Mouse (Mus musculus): ENCODE measurements around the gene Mobp. TPM values are rescaled to one million over a fixed set of nuclear protein-coding genes. Genes with fewer than 3 reads are reported as not detected.

The Mobp gene
- 4.1 and 18.4 TPM in 2 replicates for polyA plus RNA-seq (2015; fragmentation: Nextera tagmentation; extraction: Ambion mirVana)

DNA sequence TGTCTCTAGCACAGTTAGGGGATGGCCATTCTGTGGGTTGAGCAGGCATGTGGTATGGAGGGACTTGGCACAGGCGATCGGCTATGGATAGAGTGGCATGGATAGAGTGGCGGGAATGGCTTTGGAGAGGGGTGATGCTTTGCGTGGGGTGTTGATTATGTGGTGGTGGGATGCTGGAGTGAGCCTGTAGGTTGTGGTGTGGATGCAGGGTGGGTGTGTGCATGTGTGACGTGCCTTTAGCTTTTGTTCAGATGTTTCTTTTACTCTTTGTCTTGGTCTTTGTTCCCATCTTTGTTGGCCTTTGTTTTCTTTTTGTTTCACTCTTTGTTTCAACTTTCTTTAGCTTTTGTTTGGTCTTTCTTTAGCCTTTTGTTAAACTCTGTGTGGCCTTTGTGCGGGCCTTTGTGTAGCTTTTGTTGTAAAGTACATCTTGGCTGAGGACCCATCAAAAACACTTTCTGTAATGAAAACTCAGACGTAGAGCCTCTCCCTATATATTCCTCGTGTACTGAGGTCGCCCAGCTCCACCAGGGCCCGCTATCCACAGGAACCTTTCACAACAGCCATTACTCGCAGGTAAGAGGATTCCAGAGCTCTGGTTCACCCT, at the start of gene Mobp:
TSS of gene Mobp (plus strand) at position 486 of the 607 bp plus-strand sequence.

GRCm38 (mm10) chr9:120110211-120111018, 39.1 kb upstream of the Mobp start, which contains the start of gene Slc25a38:
Slc25a38 (plus strand) TSS chr9:120110374.

GRCm38 (mm10) chr9:120127538-120128251, 21.8 kb upstream of the Mobp start, which contains the start of gene Rpsa:
Rpsa (plus strand) TSS chr9:120127689.

Other genes starting within 250 kb of the Mobp start
- gene Gorasp1, start 212.1 kb upstream of the Mobp start, polyA plus RNA-seq (2015; fragmentation: Nextera tagmentation; extraction: Ambion mirVana): 18.9 and 20.3 TPM in 2 replicates
- gene Ttc21a, start 212.1 kb upstream of the Mobp start, polyA plus RNA-seq (2015; fragmentation: Nextera tagmentation; extraction: Ambion mirVana): 0.92 and 1.1 TPM in 2 replicates
- 1.5 and 2.4 TPM in 2 replicates for gene Csrnp1, start 165.0 kb upstream of the Mobp start, polyA plus RNA-seq (2015; fragmentation: Nextera tagmentation; extraction: Ambion mirVana)
- gene Xirp1, start 126.1 kb upstream of the Mobp start, polyA plus RNA-seq (2015; fragmentation: Nextera tagmentation; extraction: Ambion mirVana): not detected in 2 replicates
- gene Cx3cr1, start 79.8 kb upstream of the Mobp start, polyA plus RNA-seq (2015; fragmentation: Nextera tagmentation; extraction: Ambion mirVana): 18.0 and 20.0 TPM in 2 replicates
- gene Ccr8, start 57.6 kb upstream of the Mobp start, polyA plus RNA-seq (2015; fragmentation: Nextera tagmentation; extraction: Ambion mirVana): not detected in 2 replicates
- 42.0 and 45.4 TPM in 2 replicates for gene Slc25a38, start 39.3 kb upstream of the Mobp start, polyA plus RNA-seq (2015; fragmentation: Nextera tagmentation; extraction: Ambion mirVana)
- 890 and 945 TPM in 2 replicates for gene Rpsa, start 22.0 kb upstream of the Mobp start, polyA plus RNA-seq (2015; fragmentation: Nextera tagmentation; extraction: Ambion mirVana)
- 10.6 and 11.3 TPM in 2 replicates for gene Myrip, start 151.8 kb downstream of the Mobp start, polyA plus RNA-seq (2015; fragmentation: Nextera tagmentation; extraction: Ambion mirVana)

Data from neural tube, postnatal 0 days (tissue).